Mouse (Mus musculus): ENCODE measurements around the gene Vhl.

- no peak for TF ChIP-seq EP300 (IDR thresholded peaks at IDR 0.05; ENCODE audit: low read depth in 1 of 2, low read length in 2 of 2)
- no peak for TF ChIP-seq MXI1 (IDR thresholded peaks at IDR 0.05; ENCODE audit: low read depth, low read length)
- no peak for TF ChIP-seq MEF2A (IDR thresholded peaks at IDR 0.05; ENCODE audit: extremely low read depth, insufficient replicate concordance, low read depth, low read length, poor library complexity, severe bottlenecking)
These were observed 1.4 kb downstream of the Vhl start for GRCm38 (mm10) chr6:113624989-113625770.

Measured in MEL (cell line).